Mouse (Mus musculus): Measurements from ENCODE around the gene Coq10b.
"Not testable (repeated sequence)": the region's sequence is repeated elsewhere in the genome, so short reads cannot be mapped to it uniquely, and the experiment has no call there.

Gene Coq10b

DNA sequence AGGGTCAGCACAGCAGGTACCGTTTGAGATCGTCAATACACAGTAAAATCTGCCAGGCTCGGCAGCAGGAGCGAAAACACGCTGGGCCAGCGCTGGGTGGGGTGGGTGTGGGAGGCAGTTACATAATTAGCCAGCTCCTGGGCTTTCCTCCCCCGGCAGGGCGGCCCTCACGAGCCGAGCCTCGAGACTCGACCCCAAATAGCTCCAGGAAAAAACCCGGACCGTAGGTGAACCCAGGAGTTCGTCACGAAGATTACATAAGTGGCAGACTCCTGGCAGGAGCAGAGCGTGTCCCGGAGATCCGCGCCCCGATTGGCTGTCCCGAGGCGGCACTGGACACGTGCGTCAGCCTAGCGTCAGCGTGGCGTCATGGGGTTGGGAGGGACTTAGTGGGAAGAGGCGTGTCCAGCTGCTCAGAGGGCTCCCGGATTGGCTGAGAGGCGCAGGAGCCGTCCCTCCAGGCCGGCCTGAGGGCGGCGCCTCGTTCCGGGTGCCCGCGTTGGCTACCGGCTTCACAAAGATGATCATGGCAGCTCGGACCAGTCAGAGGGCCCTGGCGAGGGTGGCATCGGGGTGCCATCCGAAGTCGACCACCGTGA, at the start of gene Coq10b:
Gene Coq10b, plus strand, starts transcription at position 416 of the 599 bp plus-strand sequence.
- in situ Hi-C loops (cut with MboI; ENCODE audit: low sequenced_read_pairs) = no loop called here

DNA sequence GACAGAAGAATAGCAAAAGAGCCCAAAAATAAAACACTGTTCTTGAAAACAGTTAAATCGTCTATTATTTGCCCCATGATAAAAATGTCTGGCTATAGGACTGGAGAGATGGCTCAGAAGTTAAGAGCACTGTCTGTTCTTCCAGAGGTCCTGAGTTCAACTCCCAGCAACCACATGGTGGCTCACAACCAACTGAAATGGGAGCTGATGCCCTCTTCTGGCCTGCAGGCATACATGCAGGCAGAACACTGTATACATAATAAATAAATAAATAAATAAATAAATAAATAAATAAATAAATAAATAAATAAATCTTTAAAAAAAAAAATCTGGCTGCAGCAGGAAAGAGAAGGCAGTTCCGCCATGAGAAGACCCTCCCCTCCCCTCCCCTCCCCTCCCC, 44.3 kb upstream of the Coq10b start:
- in situ Hi-C loops (cut with MboI; ENCODE audit: low sequenced_read_pairs) = not testable (repeated sequence)

DNA sequence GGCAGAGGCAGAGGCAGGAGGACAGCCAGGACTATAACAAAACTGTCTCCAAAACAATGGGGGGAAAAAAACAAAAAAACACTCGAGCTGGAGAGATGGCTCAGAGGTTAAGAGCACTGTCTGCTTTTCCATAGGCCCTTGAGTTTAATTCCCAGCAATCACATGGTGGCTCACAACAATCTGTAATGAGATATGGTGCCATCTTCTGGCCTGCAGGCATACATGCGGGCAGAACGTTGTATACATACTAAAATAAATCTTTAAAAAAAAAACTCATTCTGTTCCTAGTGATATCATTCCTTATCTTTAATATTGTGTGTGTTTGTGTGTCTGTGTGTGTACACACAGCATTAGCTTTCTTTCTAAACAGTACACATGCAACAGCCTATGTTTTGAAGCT, 40.1 kb upstream of the Coq10b start:
- in situ Hi-C loops (cut with MboI; ENCODE audit: low sequenced_read_pairs) = no loop called here

- in situ Hi-C loops (cut with MboI; ENCODE audit: low sequenced_read_pairs) = no loop called here
These were observed 30.7 kb upstream of the Coq10b start for GRCm38 (mm10) chr1:55021907-55022306.

GRCm38 (mm10) chr1:55025656-55026430, 26.7 kb upstream of the Coq10b start:
- in situ Hi-C loops (cut with MboI; ENCODE audit: low sequenced_read_pairs) = no loop called here

GRCm38 (mm10) chr1:55026444-55027252, 25.9 kb upstream of the Coq10b start:
- in situ Hi-C loops (cut with MboI; ENCODE audit: low sequenced_read_pairs) = no loop called here

GRCm38 (mm10) chr1:55027253-55027801, 25.2 kb upstream of the Coq10b start, which contains the start of gene Sf3b1:
Gene Sf3b1, minus strand, starts transcription at chr1:55027481.
- in situ Hi-C loops (cut with MboI; ENCODE audit: low sequenced_read_pairs) = no loop called here

DNA sequence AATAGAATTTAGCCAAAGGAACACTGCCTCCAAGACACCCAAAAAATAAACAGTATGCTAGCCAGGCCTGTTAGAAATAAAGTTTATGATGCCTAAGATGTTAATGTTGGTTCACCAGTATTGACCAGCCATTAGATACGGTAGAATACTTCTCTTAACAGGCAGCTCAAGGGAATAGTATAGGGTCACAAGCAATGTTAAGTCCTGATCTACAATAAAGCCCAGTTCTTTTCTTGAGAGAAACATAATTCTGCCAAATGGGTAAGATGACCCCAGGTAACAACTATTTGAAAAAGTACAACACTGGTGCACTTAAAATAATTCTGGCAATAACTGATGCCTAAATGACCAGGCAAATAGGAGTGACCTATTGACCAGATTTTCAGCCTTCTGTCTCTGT, 24.6 kb upstream of the Coq10b start:
- in situ Hi-C loops (cut with MboI; ENCODE audit: low sequenced_read_pairs) = no loop called here

DNA sequence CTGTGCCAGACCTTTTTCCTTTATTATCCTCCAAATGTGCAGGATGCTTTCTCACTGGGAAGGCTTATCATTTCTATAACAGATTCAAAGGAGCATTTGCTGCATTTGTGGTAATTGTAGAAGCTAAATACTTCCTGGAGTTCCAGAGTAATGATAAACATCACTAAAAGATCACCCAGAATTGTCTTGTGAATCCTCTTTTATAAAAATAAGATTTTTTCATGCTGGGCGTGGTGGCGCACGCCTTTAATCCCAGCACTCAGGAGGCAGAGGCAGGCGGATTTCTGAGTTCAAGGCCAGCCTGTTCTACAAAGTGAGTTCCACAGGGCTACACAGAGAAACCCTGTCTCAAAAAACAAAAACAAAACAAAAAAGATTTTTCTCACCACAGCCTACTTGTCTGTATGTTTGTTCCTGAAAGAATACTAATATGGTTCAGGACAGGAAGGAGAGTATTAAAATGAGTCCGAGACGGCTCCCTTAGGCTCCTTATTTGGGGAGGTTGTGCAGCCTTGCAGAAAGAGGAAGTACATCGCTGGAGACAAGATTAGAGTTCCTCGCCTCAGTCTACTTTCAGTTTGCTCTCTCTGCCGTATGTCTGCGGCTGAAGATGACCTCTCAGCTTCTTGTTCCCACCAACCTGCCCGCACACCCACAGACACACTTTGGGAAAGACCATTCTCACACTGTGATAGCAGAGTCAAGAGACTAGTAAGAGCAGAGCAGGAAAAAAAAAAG, 23.9 kb upstream of the Coq10b start:
- in situ Hi-C loops (cut with MboI; ENCODE audit: low sequenced_read_pairs) = no loop called here

- in situ Hi-C loops (cut with MboI; ENCODE audit: low sequenced_read_pairs) = no loop called here
These were observed 23.1 kb upstream of the Coq10b start for GRCm38 (mm10) chr1:55029446-55029845.

GRCm38 (mm10) chr1:55031026-55031779, 21.4 kb upstream of the Coq10b start:
- in situ Hi-C loops (cut with MboI; ENCODE audit: low sequenced_read_pairs) = no loop called here

DNA sequence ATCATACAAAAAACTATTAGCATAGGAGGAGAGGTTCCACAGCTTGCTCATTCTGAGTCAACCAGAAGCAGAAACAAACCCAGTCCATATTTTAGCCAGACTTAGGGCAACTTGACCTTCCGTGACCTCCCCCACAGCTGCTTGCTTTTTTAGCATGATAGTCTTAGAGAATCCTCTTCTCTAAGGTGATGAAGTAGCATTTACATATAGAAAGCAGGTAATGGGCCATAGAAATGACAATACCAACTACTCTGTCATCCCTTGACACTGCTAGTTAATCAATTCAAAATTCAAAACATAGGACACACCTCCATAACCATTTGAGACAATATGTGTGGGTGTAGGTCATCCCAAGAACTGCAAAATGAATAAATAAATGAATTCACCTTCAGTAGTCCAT, 12.6 kb upstream of the Coq10b start:
- in situ Hi-C loops (cut with MboI; ENCODE audit: low sequenced_read_pairs) = no loop called here

DNA sequence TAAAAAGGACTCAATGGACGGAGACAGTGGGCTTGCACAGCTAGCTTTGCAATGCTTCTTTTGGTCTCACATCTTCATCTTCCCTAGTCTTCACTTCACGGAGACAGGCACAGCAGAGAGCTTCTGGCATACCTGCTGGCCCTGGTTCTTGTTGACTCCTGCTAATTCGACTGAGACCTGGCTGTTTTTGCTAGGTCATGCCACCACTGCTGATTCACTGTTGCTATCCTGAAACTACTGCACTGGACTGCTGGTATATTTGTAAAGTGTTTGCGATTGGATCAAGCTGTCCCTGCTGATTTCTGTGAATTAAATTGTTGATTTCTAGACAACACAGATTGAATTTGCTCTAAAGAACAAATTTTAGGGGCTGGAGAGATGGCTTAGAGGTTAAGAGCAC, 10.9 kb upstream of the Coq10b start:
- in situ Hi-C loops (cut with MboI; ENCODE audit: low sequenced_read_pairs) = no loop called here

GRCm38 (mm10) chr1:55042246-55042645, 10.3 kb upstream of the Coq10b start:
- in situ Hi-C loops (cut with MboI; ENCODE audit: low sequenced_read_pairs) = no loop called here

DNA sequence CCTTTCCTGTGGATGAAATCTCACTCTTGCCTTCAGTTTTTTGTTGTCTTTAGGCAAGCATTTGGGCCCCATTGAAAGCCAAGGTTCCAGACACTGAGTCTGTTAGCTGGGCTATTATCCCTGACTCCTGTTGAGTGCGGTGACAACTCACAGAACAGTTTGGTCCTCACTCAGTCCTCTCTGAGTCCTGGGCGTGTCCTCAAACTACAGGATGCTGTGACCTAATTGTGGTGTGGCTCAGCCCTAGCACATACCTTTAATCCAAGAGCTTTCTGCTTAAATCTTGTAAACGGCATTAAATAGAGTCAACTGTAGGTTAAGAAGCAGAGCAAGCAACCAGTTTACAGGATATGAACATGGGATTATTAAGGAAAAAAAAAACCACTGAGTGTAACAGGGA, 9.4 kb upstream of the Coq10b start:
- in situ Hi-C loops (cut with MboI; ENCODE audit: low sequenced_read_pairs) = no loop called here

- in situ Hi-C loops (cut with MboI; ENCODE audit: low sequenced_read_pairs) = no loop called here
These were observed 3.6 kb upstream of the Coq10b start for GRCm38 (mm10) chr1:55048841-55049587.

- in situ Hi-C loops (cut with MboI; ENCODE audit: low sequenced_read_pairs) = no loop called here
These were observed 899 bp upstream of the Coq10b start for GRCm38 (mm10) chr1:55051671-55052070.

GRCm38 (mm10) chr1:55053005-55053404, 435 bp downstream of the Coq10b start:
- in situ Hi-C loops (cut with MboI; ENCODE audit: low sequenced_read_pairs) = no loop called here

GRCm38 (mm10) chr1:55053596-55053995, 1.0 kb downstream of the Coq10b start:
- in situ Hi-C loops (cut with MboI; ENCODE audit: low sequenced_read_pairs) = no loop called here
